In genomic region chr11:77790286-77790685, GRCm38 (mm10) we compare ENCODE assay signal across 8 mouse cellular contexts. TPM values are rescaled to one million over a fixed set of nuclear protein-coding genes. Genes with fewer than 3 reads are reported as not detected.
A peak's percentile ranks its signal among the peaks of the same experiment; 100 is the strongest.
DNase-seq lines count a peak whose midpoint lies in the region; ATAC-seq and TF ChIP-seq lines count a peak whose summit lies in the region.

No protein-coding gene starts in this region.

- no peak for TF ChIP-seq EP300 in stomach, postnatal 0 days (optimal IDR thresholded peaks at IDR 0.05)

- DNase-seq in lung, embryonic 14.5 days, result no peak
- no peak for DNase-seq in lung, postnatal 14 days
- no peak for DNase-seq in forebrain, embryonic 14.5 days (ENCODE audit: low spot score)
- DNase-seq in stomach, postnatal 0 days (ENCODE audit: low spot score), result no peak
- DNase-seq in spleen, postnatal 14 days (ENCODE audit: low spot score in 2 of 2), result no peak
- no peak for DNase-seq in adipocyte (ENCODE audit: low spot score)
- no peak for DNase-seq in gastrocnemius, adult 8-10 months (ENCODE audit: low spot score in 2 of 2)

- H3K9me3 ChIP-seq in lung, embryonic 14.5 days (ENCODE audit: low read depth, low read length), result no peaks in the 10 kb centered on the region
- no peaks in the 10 kb centered on the region for H3K9me3 ChIP-seq in forebrain, embryonic 14.5 days (replicated peaks; ENCODE audit: control insufficient read depth, low read length)
- no peaks in the 10 kb centered on the region for H3K9me3 ChIP-seq in limb, embryonic 12.5 days
- H3K9me3 ChIP-seq in stomach, postnatal 0 days (ENCODE audit: control insufficient read depth, low read length), result no peaks in the 10 kb centered on the region

- H3K27me3 ChIP-seq in lung, embryonic 14.5 days (ENCODE audit: insufficient read depth, low read length), result no peaks in the 10 kb centered on the region
- H3K27me3 ChIP-seq in forebrain, embryonic 14.5 days (replicated peaks; ENCODE audit: control insufficient read depth, insufficient read depth, low read length), result no peaks in the 10 kb centered on the region
- no peaks in the 10 kb centered on the region for H3K27me3 ChIP-seq in limb, embryonic 12.5 days
- H3K27me3 ChIP-seq in stomach, postnatal 0 days (ENCODE audit: control insufficient read depth, insufficient read depth, low read length), result no peaks in the 10 kb centered on the region

- 0 out of 2 replicates have a peak overlapping the region, but pooled peaks have one; percentile 13 for H3K9ac ChIP-seq in lung, embryonic 14.5 days
- H3K9ac ChIP-seq in forebrain, embryonic 14.5 days (ENCODE audit: low read length), result peak overlapping the region; percentile 40; the same call in 1 of the 2 replicates
- no peak overlapping the region; the same call in 1 of the 2 replicates for H3K9ac ChIP-seq in limb, embryonic 12.5 days (replicated peaks)
- no peak overlapping the region for H3K9ac ChIP-seq in stomach, postnatal 0 days (ENCODE audit: low read length)

- H3K36me3 ChIP-seq in lung, embryonic 14.5 days (ENCODE audit: insufficient read depth), result 0 out of 2 replicates have a peak, but pooled peaks cover under 1% of the 10 kb centered on the region
- H3K36me3 ChIP-seq in forebrain, embryonic 14.5 days (ENCODE audit: control insufficient read depth, insufficient read depth, low read length), result no peaks in the 10 kb centered on the region
- H3K36me3 ChIP-seq in limb, embryonic 12.5 days, result no peaks in the 10 kb centered on the region
- no peaks in the 10 kb centered on the region for H3K36me3 ChIP-seq in stomach, postnatal 0 days (ENCODE audit: control insufficient read depth, insufficient read depth, low read length)

- ATAC-seq in lung, embryonic 14.5 days (ENCODE audit: insufficient read depth), result no peak
- ATAC-seq in forebrain, embryonic 14.5 days, result no peak
- ATAC-seq in limb, embryonic 12.5 days (ENCODE audit: insufficient number of reproducible peaks, insufficient read depth, low FRiP score, low TSS enrichment, low read depth), result no peak
- ATAC-seq in stomach, postnatal 0 days (ENCODE audit: low FRiP score, low TSS enrichment), result no peak

- peaks cover 28% of the 10 kb centered on the region for H3K4me1 ChIP-seq in lung, embryonic 14.5 days (ENCODE audit: insufficient read depth)
- H3K4me1 ChIP-seq in forebrain, embryonic 14.5 days (ENCODE audit: control insufficient read depth, insufficient read depth, low read length), result peaks cover 44% of the 10 kb centered on the region
- peaks cover 46% of the 10 kb centered on the region for H3K4me1 ChIP-seq in limb, embryonic 12.5 days (replicated peaks)
- peaks cover 14% of the 10 kb centered on the region for H3K4me1 ChIP-seq in stomach, postnatal 0 days (replicated peaks; ENCODE audit: control insufficient read depth, insufficient read depth)

- peak overlapping the region; percentile 79 for H3K27ac ChIP-seq in lung, embryonic 14.5 days (ENCODE audit: low read depth)
- peak overlapping the region; percentile 76 for H3K27ac ChIP-seq in forebrain, embryonic 14.5 days (ENCODE audit: low read depth, low read length)
- peak overlapping the region; percentile 92 for H3K27ac ChIP-seq in limb, embryonic 12.5 days
- H3K27ac ChIP-seq in stomach, postnatal 0 days (replicated peaks), result peak overlapping the region; percentile 25; the same call in 1 of the 2 replicates

- no peak overlapping the region; the same call in 1 of the 2 replicates for H3K4me2 ChIP-seq in lung, embryonic 14.5 days
- H3K4me2 ChIP-seq in forebrain, embryonic 14.5 days (ENCODE audit: low read length), result no peak overlapping the region
- 0 out of 2 replicates have a peak overlapping the region, but pooled peaks have one; percentile 11 for H3K4me2 ChIP-seq in limb, embryonic 12.5 days
- no peak overlapping the region for H3K4me2 ChIP-seq in stomach, postnatal 0 days (replicated peaks; ENCODE audit: low read depth)

- H3K4me3 ChIP-seq in lung, embryonic 14.5 days (ENCODE audit: low read depth, low read length), result no peak overlapping the region
- H3K4me3 ChIP-seq in forebrain, embryonic 14.5 days (ENCODE audit: low read depth, low read length), result no peak overlapping the region
- no peak overlapping the region for H3K4me3 ChIP-seq in limb, embryonic 12.5 days (replicated peaks)
- no peak overlapping the region for H3K4me3 ChIP-seq in stomach, postnatal 0 days (ENCODE audit: low read depth, low read length)

- WGBS in lung, embryonic 14.5 days, result 15% methylated on average over 9 of the region's 9 CpGs
- WGBS in forebrain, embryonic 14.5 days, result 53% methylated on average over 9 of the region's 9 CpGs
- WGBS in limb, embryonic 12.5 days, result 62% methylated on average over 9 of the region's 9 CpGs
- WGBS in stomach, postnatal 0 days, result 40% methylated on average over 9 of the region's 9 CpGs

- no peak for TF ChIP-seq CTCF in lung, embryonic 14.5 days (IDR thresholded peaks at IDR 0.05; ENCODE audit: low read depth)
- TF ChIP-seq CTCF in stomach, postnatal 0 days (IDR thresholded peaks at IDR 0.05; ENCODE audit: low read depth), result no peak

RNA-seq across cellular contexts. Expression of gene Gm10277, which starts 2.7 kb away (rescaled TPM):
- polyA plus RNA-seq in lung, embryonic 14.5 days (2014; fragmentation: Nextera tagmentation; extraction: Ambion mirVana), result 1.1 and 1.5 TPM in 2 replicates
- 0.55 and 0.85 TPM in 2 replicates for polyA plus RNA-seq in forebrain, embryonic 14.5 days (2014; fragmentation: Nextera tagmentation; extraction: Ambion mirVana)
- 1.9 and 2.6 TPM in 2 replicates for polyA plus RNA-seq in limb, embryonic 12.5 days (2016; fragmentation: Nextera tagmentation; extraction: Ambion mirVana)
- 0.40 TPM in 2 replicates for polyA plus RNA-seq in stomach, postnatal 0 days (2015; fragmentation: Nextera tagmentation; extraction: Ambion mirVana)
- total RNA-seq in gastrocnemius, adult 8-10 months (2022), result not detected

RNA-seq across cellular contexts. Expression of gene Myo18a, which starts 27.2 kb away (rescaled TPM):
- 32.2 and 35.0 TPM in 2 replicates for polyA plus RNA-seq in lung, embryonic 14.5 days (2014; fragmentation: Nextera tagmentation; extraction: Ambion mirVana)
- polyA plus RNA-seq in forebrain, embryonic 14.5 days (2014; fragmentation: Nextera tagmentation; extraction: Ambion mirVana), result 30.0 and 37.1 TPM in 2 replicates
- 31.5 and 36.4 TPM in 2 replicates for polyA plus RNA-seq in limb, embryonic 12.5 days (2016; fragmentation: Nextera tagmentation; extraction: Ambion mirVana)
- polyA plus RNA-seq in stomach, postnatal 0 days (2015; fragmentation: Nextera tagmentation; extraction: Ambion mirVana), result 34.3 and 38.7 TPM in 2 replicates
- total RNA-seq in gastrocnemius, adult 8-10 months (2022), result 100 to 1,000 TPM; 309 to 400 (median 330) TPM

Comparison
In these comparisons a context has a peak if more than half of its experiments do, and no peak if none do; other contexts are left out.
1. H3K27ac ChIP-seq: peak in every context shown above with its lines; median percentile 92 in limb, embryonic 12.5 days; 79 in lung, embryonic 14.5 days; 76 in forebrain, embryonic 14.5 days; 25 in stomach, postnatal 0 days.
2. H3K9ac ChIP-seq: peak in lung, embryonic 14.5 days (single experiment) and forebrain, embryonic 14.5 days (single experiment); none in limb, embryonic 12.5 days (single experiment) and stomach, postnatal 0 days (single experiment).